ENCODE assay signal across 8 mouse cellular contexts in the genomic region with DNA sequence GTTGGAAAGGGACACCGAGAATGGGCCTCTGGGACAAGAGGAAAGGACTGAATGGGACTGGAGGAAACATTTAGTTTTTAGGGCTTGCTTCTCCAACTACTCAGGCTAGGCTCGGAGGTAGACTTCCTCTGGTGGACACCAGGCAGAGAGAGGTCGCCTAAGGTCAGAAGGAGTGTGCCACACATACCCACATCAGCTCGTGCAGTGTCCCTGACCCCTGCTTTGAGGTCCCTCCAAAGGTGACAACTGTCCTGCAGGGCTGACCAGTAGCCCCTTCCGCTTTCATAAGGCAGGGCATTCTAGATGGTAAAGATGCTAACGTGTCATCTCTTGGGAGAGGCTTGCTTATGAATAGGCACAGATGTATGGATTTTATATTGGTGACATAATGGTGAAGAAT. TPM values are rescaled to one million over a fixed set of nuclear protein-coding genes. Genes with fewer than 3 reads are reported as not detected.
DNase-seq lines count a peak whose midpoint lies in the region; ATAC-seq lines count a peak whose summit lies in the region.
"Had no signal": no experiment of that assay in that cellular context is flagged by ENCODE, and none has a peak within 500 bp of the region (broad histone marks: within the 10 kb centered on the region; RNA-seq: fewer than 3 reads in every experiment).

No protein-coding gene starts in this region.

- no peak overlapping the region for H3K9ac ChIP-seq in neural tube, embryonic 11.5 days (ENCODE audit: low read length)
- peak overlapping the region; percentile 27; the same call in 1 of the 2 replicates for H3K9ac ChIP-seq in liver, embryonic 15.5 days

- no peak overlapping the region for H3K27ac ChIP-seq in neural tube, embryonic 11.5 days (ENCODE audit: low read depth, low read length)
- peak overlapping the region; percentile 93 for H3K27ac ChIP-seq in hindbrain, embryonic 10.5 days
- no peak overlapping the region for H3K27ac ChIP-seq in liver, embryonic 15.5 days (replicated peaks)

- H3K27me3 ChIP-seq in neural tube, embryonic 11.5 days (ENCODE audit: control insufficient read depth, insufficient read depth, low read length) = no peaks in the 10 kb centered on the region
- no peaks in the 10 kb centered on the region for H3K27me3 ChIP-seq in hindbrain, embryonic 10.5 days (ENCODE audit: insufficient read depth, poor library complexity, severe bottlenecking)
- peaks cover 7% of the 10 kb centered on the region; the same call in 1 of the 2 replicates for H3K27me3 ChIP-seq in liver, embryonic 15.5 days

- no peaks in the 10 kb centered on the region for H3K9me3 ChIP-seq in neural tube, embryonic 11.5 days (ENCODE audit: control insufficient read depth, low read length)
- H3K9me3 ChIP-seq in hindbrain, embryonic 10.5 days = no peaks in the 10 kb centered on the region
- H3K9me3 ChIP-seq in liver, embryonic 15.5 days (replicated peaks) = no peaks in the 10 kb centered on the region

- H3K4me2 ChIP-seq in neural tube, embryonic 11.5 days (ENCODE audit: low read depth) = peak overlapping the region; percentile 94
- H3K4me2 ChIP-seq in liver, embryonic 15.5 days = peak overlapping the region; percentile 93

- peaks cover 3% of the 10 kb centered on the region for H3K36me3 ChIP-seq in neural tube, embryonic 11.5 days (ENCODE audit: control insufficient read depth, insufficient read depth, low read length)
- peaks cover 20% of the 10 kb centered on the region for H3K36me3 ChIP-seq in hindbrain, embryonic 10.5 days
- peaks cover 9% of the 10 kb centered on the region for H3K36me3 ChIP-seq in liver, embryonic 15.5 days (replicated peaks)

- 59% methylated on average over 6 of the region's 6 CpGs for WGBS in neural tube, embryonic 11.5 days
- WGBS in hindbrain, embryonic 10.5 days = 55% methylated on average over 6 of the region's 6 CpGs
- WGBS in liver, embryonic 15.5 days (ENCODE audit: insufficient replicate concordance) = 44% methylated on average over 6 of the region's 6 CpGs

- 0 out of 2 replicates have a peak, but pooled peaks have one; percentile 5 for ATAC-seq in neural tube, embryonic 11.5 days (ENCODE audit: insufficient read depth, low FRiP score, low TSS enrichment)
- ATAC-seq in liver, embryonic 15.5 days (ENCODE audit: insufficient read depth) = no peak
- ATAC-seq in inflammation-experienced regulatory T-cells, adult 6 months = no peak

- peaks cover 9% of the 10 kb centered on the region for H3K4me1 ChIP-seq in neural tube, embryonic 11.5 days (ENCODE audit: control insufficient read depth, insufficient read depth, low read length)
- peaks cover 26% of the 10 kb centered on the region for H3K4me1 ChIP-seq in hindbrain, embryonic 10.5 days (replicated peaks)
- H3K4me1 ChIP-seq in liver, embryonic 15.5 days (replicated peaks) = peaks cover 31% of the 10 kb centered on the region

- no peak overlapping the region for H3K4me3 ChIP-seq in neural tube, embryonic 11.5 days (ENCODE audit: low read depth, low read length)
- H3K4me3 ChIP-seq in hindbrain, embryonic 10.5 days = peak overlapping the region; percentile 62
- H3K4me3 ChIP-seq in liver, embryonic 15.5 days (replicated peaks) = no peak overlapping the region

- no peak for DNase-seq in neural tube, embryonic 11.5 days (ENCODE audit: low spot score)
- DNase-seq in neural tube, embryonic 10.5 days (ENCODE audit: extremely low spot score, low spot score) = no peak
- DNase-seq in hindbrain, embryonic 10.5 days (ENCODE audit: low spot score) = no peak
- no peak for DNase-seq in adipocyte (ENCODE audit: low spot score)
- no peak for DNase-seq in right cerebral cortex, postnatal 4 days

RNA-seq across cellular contexts. Expression of a gene that starts 1.2 kb away (rescaled TPM):
- polyA plus RNA-seq in neural tube, embryonic 11.5 days (2014; fragmentation: Nextera tagmentation; extraction: Ambion mirVana) = not detected in 2 replicates
- polyA plus RNA-seq in hindbrain, embryonic 10.5 days (2016; fragmentation: Nextera tagmentation; extraction: Ambion mirVana) = 0.12 TPM in 1 of 2 replicates, not detected in the other
- polyA plus RNA-seq in liver, embryonic 15.5 days (2015; fragmentation: Nextera tagmentation; extraction: Ambion mirVana) = not detected in 2 replicates
- under 1 TPM in 1 of 3 experiments, not detected in 2; 0.30 TPM for polyA plus RNA-seq in inflammation-experienced regulatory T-cells, adult 6 months (2017; shearing (Covaris generic))
- polyA plus RNA-seq: thymus, postnatal 0 days had no signal

RNA-seq across cellular contexts. Expression of a gene that starts 22.6 kb away (rescaled TPM):
- polyA plus RNA-seq in neural tube, embryonic 11.5 days (2014; fragmentation: Nextera tagmentation; extraction: Ambion mirVana) = 21.5 and 21.9 TPM in 2 replicates
- 18.5 and 20.6 TPM in 2 replicates for polyA plus RNA-seq in hindbrain, embryonic 10.5 days (2016; fragmentation: Nextera tagmentation; extraction: Ambion mirVana)
- polyA plus RNA-seq in liver, embryonic 15.5 days (2015; fragmentation: Nextera tagmentation; extraction: Ambion mirVana) = 3.8 and 4.4 TPM in 2 replicates
- polyA plus RNA-seq in inflammation-experienced regulatory T-cells, adult 6 months (2017; shearing (Covaris generic)) = 10 to 100 TPM; 12.1 to 15.0 (median 13.8) TPM
